Mouse (Mus musculus): ENCODE measurements around the gene St8sia6. TPM values are rescaled to one million over a fixed set of nuclear protein-coding genes. Genes with fewer than 3 reads are reported as not detected.
A peak's percentile ranks its signal among the peaks of the same experiment; 100 is the strongest.

The St8sia6 gene
- polyA plus RNA-seq, 1 experiment, result 1.1 TPM

- Histone ChIP-seq H3K4me1 (replicated peaks; ENCODE audit: control insufficient read depth, insufficient read depth, low read length) (no peaks in the 10 kb centered on the region), H3K27me3 (ENCODE audit: control insufficient read depth, insufficient read depth, low read length) (no peaks in the 10 kb centered on the region), H3K36me3 (ENCODE audit: control insufficient read depth, insufficient read depth, low read length) (no peaks in the 10 kb centered on the region), H3K27ac (ENCODE audit: control insufficient read depth, insufficient read depth, low read length) (no peak overlapping the region), H3K4me3 (ENCODE audit: control insufficient read depth, insufficient read depth, low read length) (no peak overlapping the region)
- no peak for TF ChIP-seq POLR2A (IDR thresholded peaks at IDR 0.05; ENCODE audit: control insufficient read depth, extremely low read depth, insufficient read depth, low read length, poor library complexity)
- TF ChIP-seq CTCF (IDR thresholded peaks at IDR 0.05; ENCODE audit: borderline replicate concordance, control insufficient read depth, extremely low read depth, insufficient read depth, low read length, poor library complexity), result no peak
- WGBS, result 94% methylated on average over 5 of the region's 5 CpGs
- DNase-seq, result no peak
Measured at GRCm38 (mm10) chr2:13768524-13768923, 25.3 kb downstream of the St8sia6 start.

DNA sequence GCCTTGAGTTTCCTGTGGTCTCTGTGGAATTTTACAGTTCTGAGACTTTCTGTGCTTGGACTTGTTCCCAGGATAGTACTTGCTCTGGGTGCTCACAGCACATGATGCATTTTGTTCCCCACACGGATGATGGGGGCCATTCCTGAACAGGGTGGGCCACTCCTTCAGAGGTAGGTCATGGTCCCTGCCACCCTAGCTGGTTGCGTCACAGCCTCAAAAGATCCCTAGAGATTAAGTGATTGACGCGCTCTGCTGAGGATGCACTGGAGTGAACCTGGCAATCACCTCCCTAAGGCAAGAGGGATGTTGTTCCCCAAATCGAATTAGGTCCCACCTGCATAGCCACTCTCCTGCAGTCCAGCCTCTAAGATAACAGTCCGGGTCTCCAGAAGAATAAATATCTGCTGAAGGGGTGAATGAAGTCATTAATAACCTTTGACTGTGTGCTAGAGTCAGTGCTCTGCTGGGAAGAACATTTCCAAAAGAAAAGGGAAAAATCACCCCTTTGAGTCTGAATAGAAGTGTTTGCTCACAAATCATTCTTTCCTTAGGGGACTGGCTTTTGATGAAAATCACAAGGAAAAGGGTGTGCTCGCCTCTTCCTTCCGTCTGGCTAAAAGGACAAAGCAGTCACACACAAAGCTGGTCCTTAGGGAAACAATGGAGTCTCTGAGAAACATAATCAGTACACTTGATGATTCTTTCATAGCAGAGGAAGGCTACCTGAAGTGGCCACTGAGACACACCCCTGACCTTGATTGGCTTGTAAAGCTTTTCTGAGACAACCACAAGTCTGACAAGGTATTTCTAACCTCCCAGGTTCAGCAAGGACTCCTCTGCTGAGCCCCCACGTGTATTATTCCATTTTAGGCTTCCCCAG lies 26.1 kb downstream of the St8sia6 start:
- Histone ChIP-seq H3K4me3 (ENCODE audit: control insufficient read depth, insufficient read depth, low read length) (no peak overlapping the region), H3K27ac (ENCODE audit: control insufficient read depth, insufficient read depth, low read length) (no peak overlapping the region), H3K36me3 (ENCODE audit: control insufficient read depth, insufficient read depth, low read length) (no peaks in the 10 kb centered on the region), H3K27me3 (ENCODE audit: control insufficient read depth, insufficient read depth, low read length) (no peaks in the 10 kb centered on the region), H3K4me1 (replicated peaks; ENCODE audit: control insufficient read depth, insufficient read depth, low read length) (no peaks in the 10 kb centered on the region)
- DNase-seq, result no peak
- 85% methylated on average over 9 of the region's 9 CpGs for WGBS
- no peak for TF ChIP-seq CTCF (IDR thresholded peaks at IDR 0.05; ENCODE audit: borderline replicate concordance, control insufficient read depth, extremely low read depth, insufficient read depth, low read length, poor library complexity)
- TF ChIP-seq POLR2A (IDR thresholded peaks at IDR 0.05; ENCODE audit: control insufficient read depth, extremely low read depth, insufficient read depth, low read length, poor library complexity), result no peak

DNA sequence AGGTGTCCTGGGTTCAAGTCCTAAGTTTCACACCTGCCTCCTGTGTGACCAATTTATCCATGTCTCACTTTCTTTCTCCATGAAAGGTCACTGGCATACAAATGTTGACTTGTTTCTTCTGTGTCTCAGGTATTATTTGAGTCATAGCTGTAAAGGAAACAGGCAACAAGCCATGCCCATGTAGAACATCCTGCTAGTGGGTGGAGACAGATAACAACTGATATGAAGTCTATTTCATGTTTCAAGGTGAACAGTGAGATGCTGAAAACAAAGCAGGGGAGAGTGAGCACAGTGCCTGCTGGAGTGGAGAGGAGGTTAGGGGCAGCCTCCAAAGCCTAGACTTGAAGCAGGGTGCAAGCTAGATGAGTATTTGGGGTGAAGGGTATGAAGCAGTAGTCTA lies 33.5 kb downstream of the St8sia6 start:
- peaks cover 5% of the 10 kb centered on the region for H3K4me1 ChIP-seq (replicated peaks; ENCODE audit: control insufficient read depth, insufficient read depth, low read length)
- no peak overlapping the region for H3K4me3 ChIP-seq (ENCODE audit: control insufficient read depth, insufficient read depth, low read length)
- TF ChIP-seq CTCF (IDR thresholded peaks at IDR 0.05; ENCODE audit: borderline replicate concordance, control insufficient read depth, extremely low read depth, insufficient read depth, low read length, poor library complexity) (no peak), POLR2A (IDR thresholded peaks at IDR 0.05; ENCODE audit: control insufficient read depth, extremely low read depth, insufficient read depth, low read length, poor library complexity) (no peak)
- DNase-seq, result peak; percentile 3
- H3K27ac ChIP-seq (ENCODE audit: control insufficient read depth, insufficient read depth, low read length), result peak overlapping the region; percentile 52
- H3K36me3 ChIP-seq (ENCODE audit: control insufficient read depth, insufficient read depth, low read length), result no peaks in the 10 kb centered on the region
- no peaks in the 10 kb centered on the region for H3K27me3 ChIP-seq (ENCODE audit: control insufficient read depth, insufficient read depth, low read length)

GRCm38 (mm10) chr2:13757412-13757811 lies 36.5 kb downstream of the St8sia6 start:
- peak; percentile 75 for DNase-seq
- H3K27me3 ChIP-seq (ENCODE audit: control insufficient read depth, insufficient read depth, low read length), result no peaks in the 10 kb centered on the region

GRCm38 (mm10) chr2:13755733-13756132 lies 38.1 kb downstream of the St8sia6 start:
- Histone ChIP-seq H3K27ac (ENCODE audit: control insufficient read depth, insufficient read depth, low read length) (no peak overlapping the region), H3K4me1 (replicated peaks; ENCODE audit: control insufficient read depth, insufficient read depth, low read length) (peaks cover 5% of the 10 kb centered on the region), H3K4me3 (ENCODE audit: control insufficient read depth, insufficient read depth, low read length) (no peak overlapping the region), H3K27me3 (ENCODE audit: control insufficient read depth, insufficient read depth, low read length) (no peaks in the 10 kb centered on the region), H3K36me3 (ENCODE audit: control insufficient read depth, insufficient read depth, low read length) (no peaks in the 10 kb centered on the region)
- WGBS, result 89% methylated on average over 4 of the region's 4 CpGs
- TF ChIP-seq POLR2A (IDR thresholded peaks at IDR 0.05; ENCODE audit: control insufficient read depth, extremely low read depth, insufficient read depth, low read length, poor library complexity), result no peak
- no peak for TF ChIP-seq CTCF (IDR thresholded peaks at IDR 0.05; ENCODE audit: borderline replicate concordance, control insufficient read depth, extremely low read depth, insufficient read depth, low read length, poor library complexity)
- DNase-seq, result no peak

More at GRCm38 (mm10) chr2:13757412-13757811, 36.5 kb downstream of the St8sia6 start:
- Histone ChIP-seq H3K36me3 (ENCODE audit: control insufficient read depth, insufficient read depth, low read length) (no peaks in the 10 kb centered on the region), H3K4me3 (ENCODE audit: control insufficient read depth, insufficient read depth, low read length) (no peak overlapping the region), H3K27ac (ENCODE audit: control insufficient read depth, insufficient read depth, low read length) (no peak overlapping the region), H3K4me1 (replicated peaks; ENCODE audit: control insufficient read depth, insufficient read depth, low read length) (peaks cover 5% of the 10 kb centered on the region)
- WGBS, result 6% methylated on average over 7 of the region's 7 CpGs
- TF ChIP-seq POLR2A (IDR thresholded peaks at IDR 0.05; ENCODE audit: control insufficient read depth, extremely low read depth, insufficient read depth, low read length, poor library complexity) (no peak), CTCF (IDR thresholded peaks at IDR 0.05; ENCODE audit: borderline replicate concordance, control insufficient read depth, extremely low read depth, insufficient read depth, low read length, poor library complexity) (no peak)

- no peak for DNase-seq
- Histone ChIP-seq H3K36me3 (ENCODE audit: control insufficient read depth, insufficient read depth, low read length) (no peaks in the 10 kb centered on the region), H3K4me1 (replicated peaks; ENCODE audit: control insufficient read depth, insufficient read depth, low read length) (no peaks in the 10 kb centered on the region), H3K4me3 (ENCODE audit: control insufficient read depth, insufficient read depth, low read length) (no peak overlapping the region), H3K27ac (ENCODE audit: control insufficient read depth, insufficient read depth, low read length) (no peak overlapping the region), H3K27me3 (ENCODE audit: control insufficient read depth, insufficient read depth, low read length) (no peaks in the 10 kb centered on the region)
- TF ChIP-seq POLR2A (IDR thresholded peaks at IDR 0.05; ENCODE audit: control insufficient read depth, extremely low read depth, insufficient read depth, low read length, poor library complexity) (no peak), CTCF (IDR thresholded peaks at IDR 0.05; ENCODE audit: borderline replicate concordance, control insufficient read depth, extremely low read depth, insufficient read depth, low read length, poor library complexity) (no peak)
- WGBS, result 94% methylated on average over 1 of the region's 1 CpGs
Measured at GRCm38 (mm10) chr2:13751691-13752090, 42.2 kb downstream of the St8sia6 start.
